Comparison of ENCODE assay signal across 24 mouse cellular contexts in genomic region chr11:78978176-78979019, GRCm38 (mm10). TPM values are rescaled to one million over a fixed set of nuclear protein-coding genes. Genes with fewer than 3 reads are reported as not detected.
DNase-seq lines count a peak whose midpoint lies in the region; ATAC-seq lines count a peak whose summit lies in the region.
"Had no signal": no experiment of that assay in that cellular context is flagged by ENCODE, and none has a peak within 500 bp of the region (broad histone marks: within the 10 kb centered on the region; RNA-seq: fewer than 3 reads in every experiment).

No protein-coding gene starts in this region.

- peak overlapping the region; percentile 60; the same call in 1 of the 2 replicates for H3K27ac ChIP-seq in stomach, embryonic 16.5 days (ENCODE audit: low read length)
- H3K27ac ChIP-seq: embryonic facial prominence, embryonic 15.5 days; hindbrain, embryonic 14.5 days; layer of hippocampus, adult 2 months; limb, embryonic 10.5 days; liver, embryonic 13.5 days; macrophage; midbrain, embryonic 10.5 days had no signal

- no peak overlapping the region for H3K4me3 ChIP-seq in stomach, embryonic 16.5 days (replicated peaks; ENCODE audit: low read length)
- H3K4me3 ChIP-seq: embryonic facial prominence, embryonic 15.5 days; heart, embryonic 12.5 days; layer of hippocampus, adult 2 months; limb, embryonic 10.5 days; liver, embryonic 13.5 days; midbrain, embryonic 10.5 days had no signal

- H3K4me2 ChIP-seq in stomach, embryonic 16.5 days (ENCODE audit: low read depth, low read length), result no peak overlapping the region
- H3K4me2 ChIP-seq: embryonic facial prominence, embryonic 15.5 days; heart, embryonic 12.5 days; hindbrain, embryonic 14.5 days; liver, embryonic 13.5 days had no signal

- peak; percentile 25; the same call in 1 of the 2 replicates for ATAC-seq in stomach, embryonic 16.5 days (ENCODE audit: insufficient read depth, low FRiP score)
- ATAC-seq: activated CD4-positive, CD25-positive, alpha-beta regulatory T cell, adult 4 months had no signal

- 74% methylated on average over 12 of the region's 12 CpGs for WGBS in stomach, embryonic 16.5 days

- DNase-seq in heart, adult 11 months, result peak; percentile 83
- DNase-seq in heart, postnatal 14 days, result no peak
- DNase-seq in right cerebral cortex, postnatal 25 days, result peak; percentile 24
- no peak for DNase-seq in right cerebral cortex, postnatal 14 days
- peak; percentile 48 for DNase-seq in NIH3T3 (ENCODE audit: low read depth)
- DNase-seq in adrenal gland, postnatal 36 days, result no peak
- no peak for DNase-seq in frontal cortex, postnatal 14 days (ENCODE audit: low spot score in 2 of 2)
- DNase-seq: B cell, adult 2 months; cerebellum, adult 9-10 months; kidney, adult 8-10 months; kidney, postnatal 14 days; liver, embryonic 13.5 days; right cerebral cortex, adult 18-20 months; thymus, postnatal 14 days had no signal

- peaks cover 6% of the 10 kb centered on the region; the same call in 1 of the 2 replicates for H3K4me1 ChIP-seq in stomach, embryonic 16.5 days (ENCODE audit: control insufficient read depth, insufficient read depth, low read length)

- no peak overlapping the region for H3K9ac ChIP-seq in stomach, embryonic 16.5 days (ENCODE audit: low read length)
- H3K9ac ChIP-seq: embryonic facial prominence, embryonic 15.5 days; heart, embryonic 12.5 days; hindbrain, embryonic 14.5 days; liver, embryonic 13.5 days had no signal

- intact Hi-C loops in heart, postnatal 14 days (cut with DNase I), result no loop called here

- H3K36me3 ChIP-seq in stomach, embryonic 16.5 days (ENCODE audit: control insufficient read depth, insufficient read depth, low read length), result no peaks in the 10 kb centered on the region
- H3K36me3 ChIP-seq: embryonic facial prominence, embryonic 15.5 days; limb, embryonic 10.5 days; midbrain, embryonic 10.5 days had no signal

- H3K9me3 ChIP-seq in stomach, embryonic 16.5 days (replicated peaks; ENCODE audit: control insufficient read depth, low read length), result no peaks in the 10 kb centered on the region
- H3K9me3 ChIP-seq: embryonic facial prominence, embryonic 15.5 days; heart, embryonic 12.5 days; limb, embryonic 10.5 days; liver, embryonic 13.5 days; midbrain, embryonic 10.5 days had no signal

- no peaks in the 10 kb centered on the region for H3K27me3 ChIP-seq in stomach, embryonic 16.5 days (ENCODE audit: control insufficient read depth, insufficient read depth, low read length)
- H3K27me3 ChIP-seq: embryonic facial prominence, embryonic 15.5 days; heart, embryonic 12.5 days; liver, embryonic 13.5 days had no signal

RNA-seq across cellular contexts. Expression of gene Lgals9, which starts 6.3 kb away (rescaled TPM):
- 10 to 100 TPM; 35.5 to 36.1 TPM for total RNA-seq in heart, postnatal 14 days (2021)
- 84.2 and 104 TPM in 2 replicates for polyA plus RNA-seq in stomach, embryonic 16.5 days (2015; fragmentation: Nextera tagmentation; extraction: Ambion mirVana)
- 10 to 100 TPM; 21.6 to 27.1 TPM for total RNA-seq in adrenal gland, postnatal 36 days (2021)

RNA-seq across cellular contexts. Expression of gene Nos2, which starts 57.8 kb away (rescaled TPM):
- total RNA-seq in heart, postnatal 14 days (2021), result 1 to 10 TPM; 6.6 TPM
- polyA plus RNA-seq in stomach, embryonic 16.5 days (2015; fragmentation: Nextera tagmentation; extraction: Ambion mirVana), result 1.3 and 1.6 TPM in 2 replicates
- 1 to 10 TPM in 1 of 2 experiments, under 1 TPM in 1; 0.89 to 1.8 TPM for total RNA-seq in adrenal gland, postnatal 36 days (2021)
- total RNA-seq: monocyte, adult 5-6 weeks had no signal
- polyA plus RNA-seq: activated CD4-positive, CD25-positive, alpha-beta regulatory T cell, adult 4 months had no signal

Comparison
In these comparisons a context has a peak if more than half of its experiments do, and no peak if none do; other contexts are left out.
1. DNase-seq: peak in heart, adult 11 months (single experiment), right cerebral cortex, postnatal 25 days (single experiment) and NIH3T3 (single experiment); none in heart, postnatal 14 days (0 of 2), right cerebral cortex, postnatal 14 days (single experiment), adrenal gland, postnatal 36 days (0 of 2) and frontal cortex, postnatal 14 days (0 of 2).